Mouse (Mus musculus): ENCODE results near the gene Ubxn11.

- TF ChIP-seq CTCF (IDR thresholded peaks at IDR 0.05; ENCODE audit: borderline replicate concordance, extremely low read depth, insufficient read depth, insufficient read length) (no peak), POLR2A (IDR thresholded peaks at IDR 0.05; ENCODE audit: borderline replicate concordance, extremely low read depth, insufficient read depth, insufficient read length, poor library complexity, severe bottlenecking) (no peak)
These were observed 11.7 kb downstream of the Ubxn11 start for GRCm38 (mm10) chr4:134114038-134114437.
